Mouse (Mus musculus): ENCODE measurements around the gene Tuba3a. TPM values are rescaled to one million over a fixed set of nuclear protein-coding genes. Genes with fewer than 3 reads are reported as not detected.

Tuba3a gene
- total and polyA plus RNA-seq, 3 experiments: not detected

DNA sequence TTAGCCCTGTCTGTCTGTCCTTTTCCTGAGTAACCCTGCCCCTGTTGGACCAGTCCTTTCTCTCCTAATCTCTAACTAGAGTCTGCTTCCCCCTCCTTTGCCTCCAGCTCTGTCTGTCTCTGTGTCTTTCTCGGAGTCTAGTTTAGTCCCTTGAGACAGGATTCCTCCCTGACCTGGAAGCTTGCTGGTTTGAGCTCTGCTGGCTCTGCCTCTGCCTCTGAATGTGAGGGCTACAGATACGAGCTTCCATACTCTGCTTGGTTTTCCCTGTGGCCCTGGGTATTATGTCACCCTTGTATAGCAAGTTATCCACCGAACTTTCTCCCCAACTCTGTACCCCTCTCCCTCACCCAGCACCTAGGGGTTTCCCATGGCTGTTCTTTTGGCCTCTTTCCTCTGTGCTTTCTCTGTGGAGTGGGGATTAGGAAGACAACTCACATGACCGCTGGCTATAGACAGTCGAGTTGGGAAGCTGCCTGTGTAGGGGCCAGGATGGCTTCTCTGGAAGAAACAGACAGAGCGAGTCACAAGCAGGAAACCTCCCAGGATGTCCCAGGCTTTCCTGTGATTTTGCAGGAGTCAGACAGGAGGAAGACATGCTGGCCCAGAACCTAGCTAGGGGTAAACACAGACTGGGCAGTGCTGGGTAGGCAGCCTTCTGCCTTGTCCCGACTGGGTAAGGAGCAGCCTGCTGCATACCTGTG is 51.9 kb downstream of the Tuba3a start:
- TF ChIP-seq CHD2 (IDR thresholded peaks at IDR 0.05; ENCODE audit: low read length): no peak
- TF ChIP-seq NRF1 (IDR thresholded peaks at IDR 0.05; ENCODE audit: low read depth, low read length): no peak
- TF ChIP-seq NELFE (IDR thresholded peaks at IDR 0.05; ENCODE audit: low read depth, low read length): no peak
- TF ChIP-seq POLR2AphosphoS2 (IDR thresholded peaks at IDR 0.05; ENCODE audit: low read depth, low read length): no peak
- TF ChIP-seq CTCF (conservative IDR thresholded peaks at IDR 0.05 in 1 of 2, IDR thresholded peaks at IDR 0.05 in 1 of 2; ENCODE audit: low read depth in 2 of 2, low read length in 2 of 2): no peak
- no peak for TF ChIP-seq RAD21 (IDR thresholded peaks at IDR 0.05; ENCODE audit: low read depth, low read length)
- no peak for TF ChIP-seq BHLHE40 (IDR thresholded peaks at IDR 0.05; ENCODE audit: low read depth, low read length)
- TF ChIP-seq JUND (conservative IDR thresholded peaks at IDR 0.05; ENCODE audit: low read depth, low read length): no peak
- TF ChIP-seq MAX (IDR thresholded peaks at IDR 0.05; ENCODE audit: low read length): no peak
- no peak for TF ChIP-seq MXI1 (IDR thresholded peaks at IDR 0.05; ENCODE audit: low read depth, low read length)
- TF ChIP-seq RCOR1 (conservative IDR thresholded peaks at IDR 0.05; ENCODE audit: low read depth, low read length): no peak
- TF ChIP-seq KAT2A (IDR thresholded peaks at IDR 0.05; ENCODE audit: insufficient replicate concordance, low read length): no peak
- no peak for TF ChIP-seq ZNF384 (IDR thresholded peaks at IDR 0.05; ENCODE audit: low read depth, low read length)
- TF ChIP-seq GABPA (IDR thresholded peaks at IDR 0.05; ENCODE audit: insufficient replicate concordance, low read depth, low read length): no peak
- no peak for TF ChIP-seq TCF12 (IDR thresholded peaks at IDR 0.05; ENCODE audit: low read depth, low read length)
- DNase-seq (ENCODE audit: extremely low read depth): no peak
- H3K4me2 ChIP-seq (ENCODE audit: insufficient read depth, low read depth, poor library complexity, severe bottlenecking): no peak overlapping the region
- in situ Hi-C loops (cut with MboI; ENCODE audit: low pct_ligation_motif_present, low pct_unique_long_range_greater_than_20kb, low sequenced_read_pairs): no loop called here
- no peak overlapping the region for H3K27ac ChIP-seq (ENCODE audit: insufficient read depth, low read depth)
- peaks cover 7 to 55% of the 10 kb centered on the region in 2 experiments for H3K36me3 ChIP-seq (replicated peaks in 1 of 2; ENCODE audit: control insufficient read depth in 1 of 2, insufficient read depth in 1 of 2, low read length in 1 of 2)
- no peaks in the 10 kb centered on the region for H3K79me2 ChIP-seq (replicated peaks; ENCODE audit: control insufficient read depth, extremely low read depth, insufficient read depth, poor library complexity, severe bottlenecking)
- dilution Hi-C loops (cut with MboI; ENCODE audit: extremely low pct_ligation_motif_present, extremely low pct_unique_long_range_greater_than_20kb, low sequenced_read_pairs): no loop called here
- H3K9me3 ChIP-seq (replicated peaks; ENCODE audit: low read length): no peaks in the 10 kb centered on the region
- no peak overlapping the region for H3K9ac ChIP-seq (ENCODE audit: insufficient read depth, low read depth)
- H3K4me1 ChIP-seq (ENCODE audit: control insufficient read depth in 1 of 2, insufficient read depth in 2 of 2): peaks cover 8 to 49% of the 10 kb centered on the region in 2 experiments
- H3K27me3 ChIP-seq (replicated peaks): no peaks in the 10 kb centered on the region
- no peak overlapping the region for H3K4me3 ChIP-seq (replicated peaks in 1 of 3; ENCODE audit: low read depth in 2 of 3, low read length in 2 of 3, poor library complexity in 1 of 3)

DNA sequence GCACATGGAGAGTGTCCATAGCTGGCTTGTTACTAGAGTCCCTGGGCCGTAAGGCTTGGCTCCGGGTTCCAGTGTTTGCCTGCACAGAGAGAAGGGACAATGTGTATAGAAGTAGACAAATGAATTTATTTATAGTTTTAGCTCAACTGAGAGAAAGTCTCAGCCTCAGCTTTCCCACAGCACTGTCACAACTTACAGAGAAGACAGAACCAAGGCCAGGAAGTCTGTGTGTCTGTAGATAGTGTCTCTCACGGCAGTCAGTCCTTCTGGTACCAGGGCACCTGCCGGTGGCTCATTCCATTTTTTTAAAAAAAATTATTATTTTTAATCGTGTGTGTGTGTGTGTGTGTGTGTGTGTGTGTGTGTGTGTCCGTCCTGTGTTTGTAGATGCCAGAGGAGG is 53.3 kb downstream of the Tuba3a start:
- peaks cover 8 to 38% of the 10 kb centered on the region in 2 experiments for H3K4me1 ChIP-seq (ENCODE audit: control insufficient read depth in 1 of 2, insufficient read depth in 2 of 2)
- dilution Hi-C loops (cut with MboI; ENCODE audit: extremely low pct_ligation_motif_present, extremely low pct_unique_long_range_greater_than_20kb, low sequenced_read_pairs) (no loop called here), in situ Hi-C loops (cut with MboI; ENCODE audit: low pct_ligation_motif_present, low pct_unique_long_range_greater_than_20kb, low sequenced_read_pairs) (no loop called here)
- peaks cover 19 to 59% of the 10 kb centered on the region in 2 experiments for H3K36me3 ChIP-seq (replicated peaks in 1 of 2; ENCODE audit: control insufficient read depth in 1 of 2, insufficient read depth in 1 of 2, low read length in 1 of 2)
- H3K4me2 ChIP-seq (ENCODE audit: insufficient read depth, low read depth, poor library complexity, severe bottlenecking): peak overlapping the region; percentile 41
- no peak overlapping the region for H3K27ac ChIP-seq (ENCODE audit: insufficient read depth, low read depth)
- H3K9ac ChIP-seq (ENCODE audit: insufficient read depth, low read depth): no peak overlapping the region
- no peaks in the 10 kb centered on the region for H3K9me3 ChIP-seq (replicated peaks; ENCODE audit: low read length)
- no peak for DNase-seq (ENCODE audit: extremely low read depth)
- no peaks in the 10 kb centered on the region for H3K79me2 ChIP-seq (replicated peaks; ENCODE audit: control insufficient read depth, extremely low read depth, insufficient read depth, poor library complexity, severe bottlenecking)
- no peaks in the 10 kb centered on the region for H3K27me3 ChIP-seq (replicated peaks)
- H3K4me3 ChIP-seq (replicated peaks in 1 of 3; ENCODE audit: low read depth in 2 of 3, low read length in 2 of 3, poor library complexity in 1 of 3): peak overlapping the region in 2 of 3 experiments; percentile 61 to 94
- TF ChIP-seq ETS1 (conservative IDR thresholded peaks at IDR 0.05; ENCODE audit: low read depth, low read length) (no peak), JUN (IDR thresholded peaks at IDR 0.05; ENCODE audit: insufficient read depth, low read depth, low read length) (no peak), ZC3H11A (IDR thresholded peaks at IDR 0.05; ENCODE audit: low read depth, low read length) (no peak), MYC (IDR thresholded peaks at IDR 0.05; ENCODE audit: low read depth, low read length) (no peak), GABPA (IDR thresholded peaks at IDR 0.05; ENCODE audit: insufficient replicate concordance, low read depth, low read length) (no peak), NRF1 (IDR thresholded peaks at IDR 0.05; ENCODE audit: low read depth, low read length) (no peak), ZNF384 (IDR thresholded peaks at IDR 0.05; ENCODE audit: low read depth, low read length) (no peak), EP300 (IDR thresholded peaks at IDR 0.05; ENCODE audit: low read length) (no peak), NELFE (IDR thresholded peaks at IDR 0.05; ENCODE audit: low read depth, low read length) (no peak), PAX5 (IDR thresholded peaks at IDR 0.05; ENCODE audit: low read length) (no peak), MXI1 (IDR thresholded peaks at IDR 0.05; ENCODE audit: low read depth, low read length) (no peak), MAX (IDR thresholded peaks at IDR 0.05; ENCODE audit: low read length) (no peak), TCF12 (IDR thresholded peaks at IDR 0.05; ENCODE audit: low read depth, low read length) (no peak), IRF4 (IDR thresholded peaks at IDR 0.05; ENCODE audit: low read depth, low read length) (no peak), E2F4 (IDR thresholded peaks at IDR 0.05; ENCODE audit: insufficient replicate concordance, low read depth, low read length) (no peak)

Measured in CH12.LX (cell line).